Mouse (Mus musculus): ENCODE results near the gene Cnppd1. TPM values are rescaled to one million over a fixed set of nuclear protein-coding genes. Genes with fewer than 3 reads are reported as not detected.

Cnppd1 gene
- total RNA-seq, 1 experiment from 2014 or later, result 37.0 TPM

DNA sequence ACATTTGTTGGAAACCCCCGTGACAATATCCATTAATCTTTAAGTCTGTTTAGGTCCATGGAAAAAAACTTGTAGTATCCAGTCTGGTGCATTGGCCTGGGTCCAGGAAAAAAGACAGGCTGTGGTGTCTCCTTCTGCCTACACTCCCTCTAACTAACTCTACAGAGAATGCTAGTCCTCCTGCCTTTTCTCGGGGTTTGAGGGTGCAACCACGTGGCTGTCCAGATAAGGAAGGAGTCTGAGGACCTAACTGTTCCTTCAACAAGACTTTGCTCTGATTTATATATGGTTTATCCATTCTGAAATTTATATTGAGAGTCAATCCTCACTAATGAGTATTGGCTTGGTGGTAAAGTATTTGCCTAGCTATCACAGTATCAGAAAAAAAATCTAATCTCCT, 13.3 kb upstream of the Cnppd1 start:
- ATAC-seq (replicated peaks; ENCODE audit: low read depth, poor library complexity, severe bottlenecking), result no peak

DNA sequence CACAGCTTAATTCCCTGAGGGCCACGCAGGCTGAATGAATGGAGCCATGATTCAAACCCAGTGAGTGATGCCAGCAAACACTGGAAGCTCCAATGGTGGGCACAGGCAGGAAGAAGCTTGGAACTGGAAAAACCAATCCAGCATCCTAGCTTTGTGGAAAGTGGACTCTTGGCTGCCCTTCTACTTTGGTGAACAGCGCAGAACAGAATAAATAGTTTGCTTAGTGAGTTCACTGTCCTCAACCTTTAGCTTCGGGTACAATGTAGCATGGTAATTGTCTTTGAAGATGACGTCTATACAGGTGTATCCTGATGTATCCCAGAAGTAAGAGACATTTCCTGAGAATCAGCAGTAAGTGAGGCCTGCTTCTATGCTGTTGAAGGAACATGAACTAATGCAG, 6.2 kb upstream of the Cnppd1 start:
- no peak for ATAC-seq (replicated peaks; ENCODE audit: low read depth, poor library complexity, severe bottlenecking)

DNA sequence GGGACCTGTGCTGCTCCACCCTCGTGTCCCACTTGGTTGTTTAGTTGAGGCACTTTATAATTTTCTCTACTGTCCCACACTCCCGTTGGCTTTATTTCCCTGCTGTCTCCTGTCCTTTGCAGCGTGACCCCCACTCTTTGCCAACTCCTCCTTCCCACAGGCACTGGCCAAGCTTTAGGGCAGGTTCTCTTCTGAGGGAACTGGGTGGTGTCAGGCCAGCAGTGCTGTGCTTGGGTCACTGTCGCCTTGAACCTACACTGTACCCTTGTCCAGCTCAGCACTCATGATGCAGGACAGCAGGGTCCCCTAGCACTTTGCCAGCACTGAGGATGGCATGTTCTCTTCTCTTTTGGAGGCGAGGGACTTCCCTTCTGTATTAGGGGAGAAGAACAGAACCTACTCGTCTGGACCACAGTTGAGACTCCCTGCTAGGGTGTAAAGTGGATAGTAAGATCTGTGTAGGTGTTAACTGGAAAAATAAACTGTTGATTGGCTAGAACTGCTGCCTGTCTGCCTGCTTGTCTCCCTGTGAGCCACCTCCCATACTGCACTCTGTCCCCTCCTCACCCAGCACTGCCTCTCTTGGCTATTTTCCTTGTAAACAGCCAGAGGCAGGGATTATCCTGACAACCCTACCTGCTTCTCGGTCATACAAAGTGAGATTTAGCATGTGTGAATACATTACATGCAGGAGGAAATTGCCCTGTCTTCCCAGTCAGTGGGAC, 5.1 kb upstream of the Cnppd1 start:
- no peak for ATAC-seq (replicated peaks; ENCODE audit: low read depth, poor library complexity, severe bottlenecking)

- ATAC-seq (replicated peaks; ENCODE audit: low read depth, poor library complexity, severe bottlenecking), result no peak
These were observed 3.1 kb upstream of the Cnppd1 start for GRCm38 (mm10) chr1:75145589-75145988.

DNA sequence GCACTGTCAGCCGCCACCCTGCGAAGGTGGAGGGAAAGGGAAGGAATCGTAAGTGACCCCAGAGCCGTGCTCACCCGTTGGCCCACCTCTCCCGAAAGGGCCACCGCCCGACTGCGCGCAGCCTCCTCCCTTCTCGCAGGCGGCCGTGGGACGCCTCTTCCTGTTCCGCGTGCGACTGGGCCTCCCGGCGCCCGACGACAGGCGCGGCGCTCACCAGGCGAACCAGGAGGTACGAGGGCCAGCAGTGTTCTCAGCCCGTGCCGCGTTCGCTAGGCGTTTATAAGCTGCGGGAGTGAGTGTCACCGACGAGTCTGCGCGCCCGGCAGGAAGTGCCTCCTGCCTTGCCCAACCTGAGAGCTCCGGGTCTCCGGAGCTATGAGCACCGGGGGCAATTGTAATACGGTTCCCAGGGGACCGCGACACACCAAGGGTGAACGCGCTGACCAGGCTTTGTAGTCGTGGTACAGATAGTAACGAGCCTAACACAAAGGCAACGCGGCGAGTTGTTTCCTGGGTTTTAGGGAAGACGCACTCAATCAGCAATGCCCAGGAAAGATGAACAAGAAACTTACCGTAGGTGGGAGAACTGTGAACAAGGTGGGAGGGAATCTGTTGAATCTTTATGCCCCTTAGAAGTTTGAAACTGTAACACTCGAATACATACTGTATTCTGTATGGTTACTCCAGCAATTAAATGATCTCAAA, 873 bp downstream of the Cnppd1 start:
- ATAC-seq (replicated peaks; ENCODE audit: low read depth, poor library complexity, severe bottlenecking), result peak; percentile 65

GRCm38 (mm10) chr1:75140601-75141190, 1.8 kb downstream of the Cnppd1 start:
- ATAC-seq (replicated peaks; ENCODE audit: low read depth, poor library complexity, severe bottlenecking), result no peak

GRCm38 (mm10) chr1:75138448-75138847, 4.1 kb downstream of the Cnppd1 start:
- no peak for ATAC-seq (replicated peaks; ENCODE audit: low read depth, poor library complexity, severe bottlenecking)

- ATAC-seq (replicated peaks; ENCODE audit: low read depth, poor library complexity, severe bottlenecking), result peak; percentile 45
These were observed 5.8 kb downstream of the Cnppd1 start for GRCm38 (mm10) chr1:75136730-75137129.

DNA sequence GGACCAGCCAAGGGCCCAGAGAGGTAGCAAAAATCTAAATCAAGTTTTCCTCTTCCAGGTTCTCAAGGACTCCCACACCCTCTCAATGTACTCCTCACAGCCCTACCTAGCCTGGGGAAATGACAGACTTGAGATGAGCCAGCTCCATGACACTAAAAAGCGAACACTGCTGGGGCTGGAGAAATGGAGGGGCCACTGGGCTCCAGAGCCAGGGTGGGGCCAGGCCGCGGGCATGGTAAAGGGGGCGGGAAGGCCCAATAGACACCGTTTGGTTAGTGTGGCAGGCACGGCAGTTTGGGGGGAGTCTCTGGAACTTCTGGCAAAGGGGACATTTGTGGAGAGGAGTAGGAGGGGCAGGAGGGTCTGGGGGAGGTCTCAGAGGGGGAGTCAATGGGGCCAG, 6.2 kb downstream of the Cnppd1 start:
- no peak for ATAC-seq (replicated peaks; ENCODE audit: low read depth, poor library complexity, severe bottlenecking)

DNA sequence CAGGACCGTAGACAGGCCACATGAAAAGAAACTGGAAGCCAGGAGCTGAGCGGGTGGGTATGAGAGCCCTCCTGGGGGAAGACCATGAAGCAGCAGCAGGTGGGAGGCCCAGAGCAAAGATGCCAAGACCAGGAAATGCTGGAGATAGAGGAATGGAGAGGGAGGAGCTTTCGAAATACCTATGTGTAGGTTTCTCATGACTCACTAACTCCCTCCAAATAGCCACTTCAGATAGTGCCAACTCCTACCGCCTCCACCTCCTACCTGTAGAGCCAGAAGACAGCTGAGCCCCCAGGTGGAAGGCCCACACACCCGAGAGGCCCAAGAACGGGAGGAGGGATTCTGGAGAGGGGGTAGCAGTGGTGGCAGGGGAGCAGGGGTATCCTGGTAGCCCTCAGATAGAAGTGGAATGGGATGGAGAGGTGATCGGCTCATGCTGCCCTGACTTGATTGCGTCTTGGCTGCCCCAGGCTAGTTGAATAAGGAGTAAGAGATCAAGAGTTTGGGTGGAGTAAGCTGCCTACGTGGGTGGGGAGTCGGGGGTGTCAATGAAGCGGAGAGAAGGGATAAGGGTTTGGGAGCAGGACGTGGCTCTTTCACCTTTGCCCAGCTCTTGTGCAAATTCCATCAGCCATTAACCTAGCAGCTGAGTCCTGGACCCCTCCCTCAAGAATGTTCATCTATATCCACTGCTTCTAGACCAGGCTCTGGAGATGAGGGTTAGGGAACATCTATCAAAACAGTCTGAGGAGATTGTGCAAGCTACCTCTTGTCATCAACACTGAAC, 8.9 kb downstream of the Cnppd1 start, which contains the start of gene Slc23a3:
Gene Slc23a3 (minus strand): TSS at position 470 of the 787 bp plus-strand sequence.
- ATAC-seq (replicated peaks; ENCODE audit: low read depth, poor library complexity, severe bottlenecking), result no peak

- ATAC-seq (replicated peaks; ENCODE audit: low read depth, poor library complexity, severe bottlenecking), result no peak
These were observed 13.9 kb downstream of the Cnppd1 start for GRCm38 (mm10) chr1:75128641-75129040.

DNA sequence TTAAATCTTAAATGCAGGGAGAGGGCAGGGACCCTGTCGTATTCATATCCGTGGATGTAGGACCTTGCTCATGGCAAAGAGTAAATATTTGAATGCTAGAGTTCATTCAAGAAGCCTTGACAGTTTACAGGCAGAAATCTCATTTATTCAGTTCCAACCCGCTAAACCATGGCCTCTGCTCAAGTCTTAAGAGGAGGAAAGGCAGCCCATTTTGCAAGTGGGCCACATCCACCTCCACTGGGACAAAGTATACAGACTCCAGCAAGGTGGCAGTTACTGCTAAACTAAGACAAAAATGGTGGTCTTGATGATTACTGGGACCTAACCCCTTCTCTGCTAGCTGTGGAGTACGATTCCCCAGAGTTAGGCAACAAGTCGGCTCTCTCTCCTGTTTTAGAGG, 17.1 kb downstream of the Cnppd1 start:
- no peak for ATAC-seq (replicated peaks; ENCODE audit: low read depth, poor library complexity, severe bottlenecking)

DNA sequence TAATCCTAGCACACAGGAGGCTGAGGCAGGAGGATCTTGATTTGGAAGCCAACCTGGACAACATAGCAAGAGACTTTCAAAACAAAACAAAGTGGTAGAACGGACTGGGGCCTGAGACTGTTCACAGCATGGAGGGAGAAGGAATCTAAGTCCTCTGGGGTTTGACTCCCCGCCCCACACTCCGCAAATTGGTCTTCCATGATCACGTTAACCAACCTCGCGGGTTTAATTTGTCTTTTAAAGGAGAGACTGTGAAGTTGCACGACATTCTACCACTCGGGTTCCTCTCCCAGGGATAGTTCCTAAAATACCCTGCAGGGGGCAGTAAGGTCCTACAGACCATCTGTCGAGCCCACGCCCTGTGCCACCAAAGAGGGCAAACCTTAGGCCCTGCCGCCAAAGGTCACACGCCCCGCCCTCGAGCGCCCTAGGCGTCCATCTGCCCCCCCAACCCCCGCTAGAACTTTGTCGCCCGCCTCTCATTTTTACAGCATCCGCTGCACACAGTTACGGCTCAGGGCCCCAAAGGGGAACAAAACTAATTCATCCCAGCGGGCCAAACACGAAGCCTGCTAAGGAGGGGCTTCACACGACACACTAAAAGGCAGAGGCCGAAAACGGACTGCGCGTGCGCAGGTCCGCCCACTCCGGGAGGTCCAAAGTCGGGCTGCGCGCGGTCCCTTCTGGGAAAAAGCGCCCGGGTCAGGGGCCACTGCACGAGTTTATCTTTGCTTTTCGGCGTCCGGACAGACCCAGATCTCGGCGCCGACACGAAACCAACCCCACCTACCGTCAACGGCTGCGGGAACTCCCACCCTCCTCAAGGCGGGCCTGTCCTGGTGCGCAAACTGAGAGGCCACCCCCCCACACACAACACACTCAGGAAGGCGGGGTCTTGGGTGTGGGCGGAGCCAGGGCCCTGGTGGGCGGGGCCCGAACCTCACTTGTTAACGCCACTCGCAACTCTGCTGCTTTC, 17.9 kb downstream of the Cnppd1 start, which contains the start of gene Nhej1:
Gene Nhej1 (minus strand): TSS at position 855 of the 976 bp plus-strand sequence.
- peak; percentile 89 for ATAC-seq (replicated peaks; ENCODE audit: low read depth, poor library complexity, severe bottlenecking)

DNA sequence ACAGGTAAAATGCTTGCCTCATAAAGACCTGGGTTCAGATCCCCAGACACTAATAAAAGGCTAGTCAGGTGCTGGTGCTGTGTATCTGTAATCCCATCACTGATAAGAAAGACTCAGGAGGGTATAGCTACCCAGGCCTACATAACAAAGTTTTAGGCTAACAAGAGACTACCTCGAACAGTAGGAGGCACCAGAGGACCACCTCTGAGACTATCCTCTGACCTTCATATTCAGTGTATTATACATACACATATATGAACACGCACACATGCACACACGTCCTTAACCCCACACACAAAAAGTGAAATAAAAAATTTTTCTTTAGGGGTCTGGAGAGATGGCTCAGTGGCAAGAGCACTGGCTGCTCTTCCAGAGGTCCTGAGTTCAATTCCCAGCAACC, 20.3 kb downstream of the Cnppd1 start:
- no peak for ATAC-seq (replicated peaks; ENCODE audit: low read depth, poor library complexity, severe bottlenecking)

Other genes starting within 250 kb of the Cnppd1 start
- not detected in 2 replicates for gene Cryba2, start 249.6 kb downstream of the Cnppd1 start, total RNA-seq (2017)
- gene Cfap65, start 207.1 kb downstream of the Cnppd1 start, total RNA-seq (2017), result not detected in 2 replicates
- not detected in 2 replicates for gene Ihh, start 191.0 kb downstream of the Cnppd1 start, total RNA-seq (2017)
- 2.7 and 6.6 TPM in 2 replicates for gene Nhej1, start 17.5 kb downstream of the Cnppd1 start, total RNA-seq (2017)
- gene Slc23a3, start 8.8 kb downstream of the Cnppd1 start, total RNA-seq (2017), result not detected in 2 replicates
- 45.8 and 60.1 TPM in 2 replicates for gene Retreg2, start 67 bp upstream of the Cnppd1 start, total RNA-seq (2017)
- gene Zfand2b, start 25.9 kb upstream of the Cnppd1 start, total RNA-seq (2017), result 12.7 and 21.8 TPM in 2 replicates
- gene Abcb6, start 37.7 kb upstream of the Cnppd1 start, total RNA-seq (2017), result 17.8 and 22.9 TPM in 2 replicates
- 13.1 and 17.3 TPM in 2 replicates for gene Ankzf1, start 49.4 kb upstream of the Cnppd1 start, total RNA-seq (2017)
- 6.8 and 8.5 TPM in 2 replicates for gene Atg9a, start 49.5 kb upstream of the Cnppd1 start, total RNA-seq (2017)
- gene Glb1l, start 68.1 kb upstream of the Cnppd1 start, total RNA-seq (2017), result 7.5 and 13.1 TPM in 2 replicates
- 60.9 and 92.2 TPM in 2 replicates for gene Stk16, start 68.1 kb upstream of the Cnppd1 start, total RNA-seq (2017)
- 156 and 186 TPM in 2 replicates for gene Tuba4a, start 77.2 kb upstream of the Cnppd1 start, total RNA-seq (2017)
- gene A630095N17Rik, start 89.4 kb upstream of the Cnppd1 start, total RNA-seq (2017), result 1.1 TPM in 1 of 2 replicates, not detected in the other
- 5.9 and 9.5 TPM in 2 replicates for gene Dnajb2, start 93.7 kb upstream of the Cnppd1 start, total RNA-seq (2017)
- 0.14 TPM in 1 of 2 replicates, not detected in the other for gene Ptprn, start 121.8 kb upstream of the Cnppd1 start, total RNA-seq (2017)
- not detected in 2 replicates for gene Resp18, start 135.7 kb upstream of the Cnppd1 start, total RNA-seq (2017)
- gene Dnpep, start 175.3 kb upstream of the Cnppd1 start, total RNA-seq (2017), result 28.7 and 37.5 TPM in 2 replicates
- gene Des, start 217.6 kb upstream of the Cnppd1 start, total RNA-seq (2017), result not detected in 2 replicates
- gene Speg, start 232.6 kb upstream of the Cnppd1 start, total RNA-seq (2017), result not detected in 2 replicates